Mouse (Mus musculus) CH12.LX (cell line): ENCODE results near the gene Vmn2r30.
A peak's percentile ranks its signal among the peaks of the same experiment; 100 is the strongest.
"Not testable (repeated sequence)": the region's sequence is repeated elsewhere in the genome, so short reads cannot be mapped to it uniquely, and the experiment has no call there.

Experiments used
- CHD2 ChIP-seq: IDR thresholded peaks from 2 replicates; pipeline ENCODE4 v1.6.1; 2011; ENCODE audit warnings: low read length, improper control_type of control experiment
- CTCF ChIP-seq, 2 experiments: IDR thresholded peaks in 1 of 2; conservative IDR thresholded peaks in 1 of 2; 2 replicates each; pipeline ENCODE4 v1.5.1; 2011 to 2012; ENCODE audit warnings: low read depth in 2 of 2, low read length in 2 of 2, improper control_type of control experiment in 1 of 2, inconsistent platforms in 1 of 2, mild to moderate bottlenecking in 1 of 2, moderate library complexity in 1 of 2
- E2F4 ChIP-seq: IDR thresholded peaks from 2 replicates; pipeline ENCODE4 v1.6.1; 2011; ENCODE audit warnings: low read depth, low read length, improper control_type of control experiment; ENCODE audit not compliant: insufficient replicate concordance
- EP300 ChIP-seq: IDR thresholded peaks from 2 replicates; pipeline ENCODE4 v1.6.1; 2011; ENCODE audit warnings: low read length, improper control_type of control experiment
- GABPA ChIP-seq: IDR thresholded peaks from 2 replicates; pipeline ENCODE4 v1.6.1; 2012; ENCODE audit warnings: low read depth, low read length, improper control_type of control experiment, inconsistent platforms; ENCODE audit not compliant: insufficient replicate concordance
- HCFC1 ChIP-seq: IDR thresholded peaks from 2 replicates; pipeline ENCODE4 v1.6.1; 2012; ENCODE audit warnings: low read depth, mild to moderate bottlenecking, inconsistent platforms, low read length, improper control_type of control experiment
- JUND ChIP-seq: conservative IDR thresholded peaks from 2 replicates; pipeline ENCODE4 v1.6.1; 2011; ENCODE audit warnings: low read depth, low read length, improper control_type of control experiment
- KAT2A ChIP-seq: IDR thresholded peaks from 2 replicates; pipeline ENCODE4 v1.6.1; 2012; ENCODE audit warnings: low read length, improper control_type of control experiment, inconsistent platforms; ENCODE audit not compliant: insufficient replicate concordance
- MAFK ChIP-seq: IDR thresholded peaks from 2 replicates; pipeline ENCODE4 v1.6.1; 2011; ENCODE audit warnings: low read length, improper control_type of control experiment; ENCODE audit not compliant: insufficient replicate concordance
- MAX ChIP-seq: IDR thresholded peaks from 2 replicates; pipeline ENCODE4 v1.6.1; 2011; ENCODE audit warnings: low read length, improper control_type of control experiment
- MXI1 ChIP-seq: IDR thresholded peaks from 2 replicates; pipeline ENCODE4 v1.6.1; 2011; ENCODE audit warnings: mild to moderate bottlenecking, low read depth, low read length, improper control_type of control experiment
- NRF1 ChIP-seq: IDR thresholded peaks from 2 replicates; pipeline ENCODE4 v1.6.1; 2014; ENCODE audit warnings: low read depth, mild to moderate bottlenecking, inconsistent platforms, low read length, improper control_type of control experiment, moderate library complexity
- POLR2A ChIP-seq: IDR thresholded peaks from 2 replicates; pipeline ENCODE4 v1.6.1; 2011; ENCODE audit warnings: low read depth, mild to moderate bottlenecking, improper control_type of control experiment, low read length
- ZKSCAN1 ChIP-seq: IDR thresholded peaks from 2 replicates; pipeline ENCODE4 v1.6.1; 2012; ENCODE audit warnings: low read depth, inconsistent platforms, low read length, improper control_type of control experiment, borderline replicate concordance

DNA sequence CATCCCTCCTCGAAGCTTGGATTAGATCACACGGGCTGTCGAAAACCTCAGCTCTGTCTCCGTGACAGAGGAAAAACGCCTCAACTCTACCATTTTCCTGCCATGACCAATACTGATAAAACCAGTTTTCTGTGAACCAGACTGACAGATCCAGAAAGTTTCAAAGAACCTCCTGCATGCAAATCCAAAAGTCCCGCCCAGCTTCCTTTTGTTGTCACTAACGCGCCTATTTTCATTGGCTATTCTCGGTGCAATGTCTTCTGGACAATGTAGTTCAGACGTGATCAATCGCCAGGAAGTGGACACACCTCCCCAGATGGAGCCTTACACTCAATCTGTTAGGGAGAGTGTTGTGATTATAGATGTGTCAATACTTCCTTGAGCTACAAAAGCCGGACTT lies 37.0 kb upstream of the Vmn2r30 start, which contains the start of gene Gm45783:
- TF ChIP-seq EP300; MAFK; POLR2A; MXI1; CTCF (conservative IDR thresholded peaks at IDR 0.05 in 1 of 2, IDR thresholded peaks at IDR 0.05 in 1 of 2; ENCODE audit: low read depth in 2 of 2, low read length in 2 of 2); CHD2; NRF1; JUND; MAX; ZKSCAN1; KAT2A; E2F4; GABPA: not testable (repeated sequence)
- peak; percentile 74 for TF ChIP-seq HCFC1
